Mouse (Mus musculus) forebrain, embryonic 14.5 days (tissue): Measurements from ENCODE around the gene Slc20a1. TPM values are rescaled to one million over a fixed set of nuclear protein-coding genes. Genes with fewer than 3 reads are reported as not detected.

ENCODE experiments used
- polyA plus RNA-seq: library from polyadenylated mRNA; unstranded; fragments of >200 nt; fragmentation: Nextera tagmentation; extraction: Ambion mirVana; gene quantifications from 2 replicates; pipeline ENCODE4 v1.2.1, GENCODE M21; 2014

Gene Slc20a1
- polyA plus RNA-seq, 1 experiment from 2014 or later = 46.8 TPM

Other genes with a start within 250 kb of the Slc20a1 start
- 4.3 and 4.6 TPM in 2 replicates for gene Zc3h6, start 231.4 kb upstream of the Slc20a1 start, polyA plus RNA-seq
- gene Gm10762, start 231.0 kb upstream of the Slc20a1 start, polyA plus RNA-seq = 18.0 and 23.5 TPM in 2 replicates
- 0.28 and 0.42 TPM in 2 replicates for gene Vinac1, start 150.6 kb upstream of the Slc20a1 start, polyA plus RNA-seq
- gene Ttl, start 132.8 kb upstream of the Slc20a1 start, polyA plus RNA-seq = 27.3 and 32.8 TPM in 2 replicates
- 5.9 and 8.0 TPM in 2 replicates for gene Polr1b, start 97.8 kb upstream of the Slc20a1 start, polyA plus RNA-seq
- 22.7 and 30.7 TPM in 2 replicates for gene Chchd5, start 69.1 kb upstream of the Slc20a1 start, polyA plus RNA-seq
- 36.6 and 44.2 TPM in 2 replicates for gene Ckap2l, start 98.4 kb downstream of the Slc20a1 start, polyA plus RNA-seq
- 0.31 and 0.37 TPM in 2 replicates for gene Il1a, start 111.2 kb downstream of the Slc20a1 start, polyA plus RNA-seq
- gene Il1b, start 172.4 kb downstream of the Slc20a1 start, polyA plus RNA-seq = not detected in 2 replicates